Mouse (Mus musculus) limb, embryonic 14.5 days (tissue): ENCODE data around the gene Aftph. TPM values are rescaled to one million over a fixed set of nuclear protein-coding genes. Genes with fewer than 3 reads are reported as not detected.

Experiments
- ATAC-seq: fragments of 200-750 bp; cut with Nextera tagmentation; 2 replicates; pipeline ENCODE4 v1.8.0; 2017; ENCODE audit warnings: low read depth, moderate number of reproducible peaks, moderate TSS enrichment; ENCODE audit not compliant: low FRiP score
- DNase-seq: peaks from one replicate; pipeline ENCODE4 v3.0.0-alpha.2; 2015; ENCODE audit warnings: low spot score
- H3K27ac ChIP-seq: fragments of 300-500 bp; sonication (generic); replicated peaks from 2 replicates; pipeline ENCODE4 v1.5.1; 2014; ENCODE audit warnings: low read depth, mild to moderate bottlenecking, low read length, moderate library complexity, mixed read lengths
- H3K27me3 ChIP-seq: fragments of 300-500 bp; sonication (generic); 2 replicates; pipeline ENCODE4 v1.6.1; 2014; ENCODE audit warnings: low read length, mixed read lengths; ENCODE audit not compliant: control insufficient read depth, insufficient read depth
- H3K36me3 ChIP-seq: fragments of 300-500 bp; sonication (generic); 2 replicates; pipeline ENCODE4 v1.6.1; 2014; ENCODE audit warnings: mild to moderate bottlenecking, low read length, moderate library complexity, mixed read lengths; ENCODE audit not compliant: control insufficient read depth, insufficient read depth
- H3K4me1 ChIP-seq: fragments of 300-500 bp; sonication (generic); 2 replicates; pipeline ENCODE4 v1.6.1; 2014; ENCODE audit warnings: antibody characterized with exemption, low read length, mixed read lengths; ENCODE audit not compliant: control insufficient read depth, insufficient read depth
- H3K4me2 ChIP-seq: fragments of 300-500 bp; sonication (generic); replicated peaks from 2 replicates; pipeline ENCODE4 v1.6.1; 2014; ENCODE audit warnings: low read depth, mild to moderate bottlenecking, low read length, moderate library complexity; ENCODE audit not compliant: severe bottlenecking
- H3K4me3 ChIP-seq: fragments of 300-500 bp; sonication (generic); replicated peaks from 2 replicates; pipeline ENCODE4 v1.5.1; 2014; ENCODE audit warnings: low read length
- H3K9ac ChIP-seq: fragments of 300-500 bp; sonication (generic); 2 replicates; pipeline ENCODE4 v1.6.1; 2014; ENCODE audit warnings: mild to moderate bottlenecking, low read depth, low read length, moderate library complexity; ENCODE audit not compliant: severe bottlenecking
- H3K9me3 ChIP-seq: fragments of 300-500 bp; sonication (generic); 2 replicates; pipeline ENCODE4 v1.6.1; 2016; ENCODE audit warnings: low read length; ENCODE audit not compliant: control insufficient read depth
- POLR2A ChIP-seq: fragments of 200-500 bp; IDR thresholded peaks from 2 replicates; pipeline ENCODE4 v1.8.0; 2012; ENCODE audit warnings: inconsistent platforms, mild to moderate bottlenecking, moderate library complexity, borderline replicate concordance; ENCODE audit not compliant: insufficient read depth, insufficient read length; ENCODE audit errors: extremely low read depth
- WGBS: fragments of 180-500 bp; shearing (Covaris S2); extraction: QIAGEN DNeasy Blood & Tissue Kit; methylation state at CpG from one replicate; pipeline ENCODE4 v1.1.7; 2014; 5-methylcytosine and 5-hydroxymethylcytosine counted together
- polyA plus RNA-seq, 2 experiments: library from polyadenylated mRNA; depleted of rRNA in 1 of 2; stranded (reverse) in 1 of 2; unstranded in 1 of 2; fragments of >200 nt; fragmentation: Nextera tagmentation in 1 of 2; extraction: Ambion mirVana in 1 of 2; gene quantifications; 2 replicates each; pipeline versions ENCODE4 v1.2.1 to v1.2.3; 2012 to 2014

The Aftph gene
- polyA plus RNA-seq, 2 experiments = 19.8 to 33.1 TPM

GRCm38 (mm10) chr11:20663580-20664198, 77.7 kb downstream of the Aftph start:
- no peak overlapping the region for H3K9ac ChIP-seq
- no peaks in the 10 kb centered on the region for H3K27me3 ChIP-seq
- no peaks in the 10 kb centered on the region for H3K9me3 ChIP-seq
- H3K27ac ChIP-seq = no peak overlapping the region
- H3K4me1 ChIP-seq = 0 out of 2 replicates have a peak, but pooled peaks cover 4% of the 10 kb centered on the region
- H3K4me2 ChIP-seq = no peak overlapping the region
- 38% methylated on average over 5 of the region's 5 CpGs for WGBS
- H3K36me3 ChIP-seq = no peaks in the 10 kb centered on the region
- no peak for DNase-seq
- H3K4me3 ChIP-seq = no peak overlapping the region
- peak; percentile 45; the same call in 1 of the 2 replicates for ATAC-seq
- no peak for TF ChIP-seq POLR2A

- WGBS = 74% methylated on average over 7 of the region's 7 CpGs
- H3K9me3 ChIP-seq = no peaks in the 10 kb centered on the region
- no peaks in the 10 kb centered on the region for H3K27me3 ChIP-seq
- no peaks in the 10 kb centered on the region for H3K36me3 ChIP-seq
- DNase-seq (no peak), ATAC-seq (no peak)
- no peak overlapping the region for H3K27ac ChIP-seq
- TF ChIP-seq POLR2A = no peak
- H3K4me3 ChIP-seq = no peak overlapping the region
- peaks cover 7% of the 10 kb centered on the region; the same call in 1 of the 2 replicates for H3K4me1 ChIP-seq
- H3K9ac ChIP-seq = no peak overlapping the region
- H3K4me2 ChIP-seq = no peak overlapping the region
These were observed 78.6 kb downstream of the Aftph start for GRCm38 (mm10) chr11:20662811-20663210.

- H3K27me3 ChIP-seq = no peaks in the 10 kb centered on the region
- H3K36me3 ChIP-seq = no peaks in the 10 kb centered on the region
- H3K4me1 ChIP-seq = peaks cover 10% of the 10 kb centered on the region
- no peak overlapping the region for H3K4me3 ChIP-seq
- no peak overlapping the region for H3K27ac ChIP-seq
- no peak for DNase-seq
- H3K9ac ChIP-seq = no peak overlapping the region
- WGBS = 44% methylated on average over 4 of the region's 4 CpGs
- H3K4me2 ChIP-seq = no peak overlapping the region
- H3K9me3 ChIP-seq = no peaks in the 10 kb centered on the region
- no peak for TF ChIP-seq POLR2A
- ATAC-seq = no peak
These were observed 79.7 kb downstream of the Aftph start for GRCm38 (mm10) chr11:20661652-20662051.

- DNase-seq = no peak
- H3K4me2 ChIP-seq = no peak overlapping the region
- no peak for ATAC-seq
- H3K36me3 ChIP-seq = no peaks in the 10 kb centered on the region
- H3K27me3 ChIP-seq = no peaks in the 10 kb centered on the region
- H3K4me3 ChIP-seq = no peak overlapping the region
- H3K9ac ChIP-seq = no peak overlapping the region
- H3K27ac ChIP-seq = no peak overlapping the region
- no peaks in the 10 kb centered on the region for H3K9me3 ChIP-seq
- TF ChIP-seq POLR2A = no peak
- peaks cover 23% of the 10 kb centered on the region for H3K4me1 ChIP-seq
- WGBS = 81% methylated on average over 14 of the region's 14 CpGs
These were observed 81.0 kb downstream of the Aftph start for GRCm38 (mm10) chr11:20660111-20661097.

- no peak for TF ChIP-seq POLR2A
- H3K4me1 ChIP-seq = peaks cover 30% of the 10 kb centered on the region
- no peaks in the 10 kb centered on the region for H3K36me3 ChIP-seq
- H3K9me3 ChIP-seq = no peaks in the 10 kb centered on the region
- H3K27ac ChIP-seq = no peak overlapping the region
- ATAC-seq (no peak), DNase-seq (peak; percentile 49)
- H3K27me3 ChIP-seq = no peaks in the 10 kb centered on the region
- 54% methylated on average over 3 of the region's 3 CpGs for WGBS
- no peak overlapping the region for H3K4me3 ChIP-seq
- no peak overlapping the region for H3K9ac ChIP-seq
- no peak overlapping the region for H3K4me2 ChIP-seq
These were observed 82.3 kb downstream of the Aftph start for GRCm38 (mm10) chr11:20659094-20659493.
